Mouse (Mus musculus): Measurements from ENCODE around the gene Cldn4. TPM values are rescaled to one million over a fixed set of nuclear protein-coding genes. Genes with fewer than 3 reads are reported as not detected.

Cldn4 gene
- polyA plus RNA-seq, 1 experiment = 18.9 TPM

DNA sequence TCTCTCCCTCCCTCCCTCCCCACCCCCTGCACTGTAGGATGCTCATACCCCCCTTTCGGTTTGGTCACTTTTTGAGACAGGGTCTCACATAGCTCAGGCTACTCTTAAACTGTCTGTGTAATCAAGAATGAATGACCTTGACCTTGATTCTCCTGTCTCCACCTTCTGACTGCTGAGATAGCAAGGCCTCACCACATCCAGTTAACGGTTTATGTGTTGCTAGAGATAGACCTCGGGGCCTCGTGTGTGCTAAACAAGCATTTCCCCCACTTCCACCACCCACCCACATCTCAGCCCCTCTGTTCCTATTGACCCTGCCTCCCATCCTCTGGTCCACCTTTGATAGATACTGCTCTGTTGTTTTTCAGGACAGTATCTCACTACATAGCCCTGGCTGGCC lies 31.1 kb upstream of the Cldn4 start:
- TF ChIP-seq POLR2A (IDR thresholded peaks at IDR 0.05; ENCODE audit: borderline replicate concordance, extremely low read depth, low read depth, low read length) (no peak), CTCF (IDR thresholded peaks at IDR 0.05; ENCODE audit: insufficient read depth, low read length) (no peak)
- no peak for DNase-seq
- 71% methylated on average over 4 of the region's 4 CpGs for WGBS
- Histone ChIP-seq H3K4me1 (ENCODE audit: control insufficient read depth, insufficient read depth, low read length) (peaks cover 7% of the 10 kb centered on the region), H3K4me3 (replicated peaks; ENCODE audit: extremely low read depth, low read depth, low read length) (no peak overlapping the region)

GRCm38 (mm10) chr5:134976577-134977250 lies 30.0 kb upstream of the Cldn4 start:
- H3K4me3 ChIP-seq (replicated peaks; ENCODE audit: extremely low read depth, low read depth, low read length) = no peak overlapping the region
- peaks cover 7% of the 10 kb centered on the region for H3K4me1 ChIP-seq (ENCODE audit: control insufficient read depth, insufficient read depth, low read length)
- TF ChIP-seq CTCF (IDR thresholded peaks at IDR 0.05; ENCODE audit: insufficient read depth, low read length) (no peak), POLR2A (IDR thresholded peaks at IDR 0.05; ENCODE audit: borderline replicate concordance, extremely low read depth, low read depth, low read length) (no peak)
- DNase-seq = no peak
- 81% methylated on average over 14 of the region's 14 CpGs for WGBS

GRCm38 (mm10) chr5:134976164-134976563 lies 29.4 kb upstream of the Cldn4 start:
- H3K4me1 ChIP-seq (ENCODE audit: control insufficient read depth, insufficient read depth, low read length) = peaks cover 7% of the 10 kb centered on the region
- no peak for DNase-seq
- H3K4me3 ChIP-seq (replicated peaks; ENCODE audit: extremely low read depth, low read depth, low read length) = no peak overlapping the region
- 70% methylated on average over 2 of the region's 2 CpGs for WGBS
- TF ChIP-seq POLR2A (IDR thresholded peaks at IDR 0.05; ENCODE audit: borderline replicate concordance, extremely low read depth, low read depth, low read length) (no peak), CTCF (IDR thresholded peaks at IDR 0.05; ENCODE audit: insufficient read depth, low read length) (no peak)

GRCm38 (mm10) chr5:134974921-134975320 lies 28.2 kb upstream of the Cldn4 start:
- Histone ChIP-seq H3K4me3 (replicated peaks; ENCODE audit: extremely low read depth, low read depth, low read length) (no peak overlapping the region), H3K4me1 (ENCODE audit: control insufficient read depth, insufficient read depth, low read length) (peaks cover 7% of the 10 kb centered on the region)
- WGBS = 53% methylated on average over 2 of the region's 2 CpGs
- DNase-seq = no peak
- TF ChIP-seq POLR2A (IDR thresholded peaks at IDR 0.05; ENCODE audit: borderline replicate concordance, extremely low read depth, low read depth, low read length) = no peak
- TF ChIP-seq CTCF (IDR thresholded peaks at IDR 0.05; ENCODE audit: insufficient read depth, low read length) = no peak

DNA sequence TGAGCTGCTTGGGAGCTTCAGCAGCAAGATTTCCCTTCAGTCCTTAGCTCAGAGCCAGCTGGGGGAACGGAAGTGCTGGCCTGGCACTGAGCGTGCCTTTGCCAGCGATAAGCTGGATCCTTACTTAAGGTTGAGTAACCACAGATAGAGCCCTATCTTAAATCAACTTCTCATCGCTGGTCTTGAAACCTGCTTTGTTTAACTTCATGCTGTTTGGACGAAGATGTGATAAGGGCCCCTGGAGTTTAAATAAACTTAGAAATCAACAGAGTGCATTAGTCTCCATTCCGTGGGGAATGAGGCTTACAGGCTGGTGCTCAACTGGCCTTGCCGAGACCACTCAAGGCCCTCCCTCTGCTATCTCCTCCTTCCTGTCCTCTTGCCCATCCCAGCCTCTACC lies 27.6 kb upstream of the Cldn4 start:
- TF ChIP-seq POLR2A (IDR thresholded peaks at IDR 0.05; ENCODE audit: borderline replicate concordance, extremely low read depth, low read depth, low read length) (peak; percentile 25; the same call in 1 of the 2 replicates), CTCF (IDR thresholded peaks at IDR 0.05; ENCODE audit: insufficient read depth, low read length) (no peak)
- H3K4me3 ChIP-seq (replicated peaks; ENCODE audit: extremely low read depth, low read depth, low read length) = no peak overlapping the region
- DNase-seq = no peak
- 20% methylated on average over 7 of the region's 7 CpGs for WGBS
- H3K4me1 ChIP-seq (ENCODE audit: control insufficient read depth, insufficient read depth, low read length) = peaks cover 7% of the 10 kb centered on the region

DNA sequence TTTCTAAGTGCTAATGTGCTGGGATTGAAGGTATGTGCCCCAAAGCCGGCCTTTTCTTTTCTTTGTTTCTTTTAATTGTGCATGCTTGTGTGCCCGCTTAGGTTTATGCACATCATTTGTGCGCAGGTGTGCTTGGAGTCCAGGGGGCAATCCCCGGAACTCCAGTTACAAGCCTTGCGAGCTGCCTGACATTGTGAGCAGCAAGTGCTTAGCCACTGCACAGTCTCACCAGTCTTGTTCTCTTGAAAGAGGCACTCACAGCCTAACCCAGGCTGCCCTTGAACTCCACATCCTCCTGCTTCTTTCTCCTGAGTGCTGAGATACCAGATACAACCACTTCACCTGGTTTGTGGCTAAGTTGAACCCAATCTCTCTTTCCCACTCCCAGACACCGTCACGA lies 26.8 kb upstream of the Cldn4 start:
- TF ChIP-seq CTCF (IDR thresholded peaks at IDR 0.05; ENCODE audit: insufficient read depth, low read length) (no peak), POLR2A (IDR thresholded peaks at IDR 0.05; ENCODE audit: borderline replicate concordance, extremely low read depth, low read depth, low read length) (no peak)
- DNase-seq = no peak
- WGBS = 70% methylated on average over 7 of the region's 7 CpGs
- no peak overlapping the region for H3K4me3 ChIP-seq (replicated peaks; ENCODE audit: extremely low read depth, low read depth, low read length)
- peaks cover 7% of the 10 kb centered on the region for H3K4me1 ChIP-seq (ENCODE audit: control insufficient read depth, insufficient read depth, low read length)

GRCm38 (mm10) chr5:134973081-134973480 lies 26.3 kb upstream of the Cldn4 start:
- Histone ChIP-seq H3K4me3 (replicated peaks; ENCODE audit: extremely low read depth, low read depth, low read length) (no peak overlapping the region), H3K4me1 (ENCODE audit: control insufficient read depth, insufficient read depth, low read length) (peaks cover 7% of the 10 kb centered on the region)
- TF ChIP-seq CTCF (IDR thresholded peaks at IDR 0.05; ENCODE audit: insufficient read depth, low read length) (no peak), POLR2A (IDR thresholded peaks at IDR 0.05; ENCODE audit: borderline replicate concordance, extremely low read depth, low read depth, low read length) (no peak)
- no peak for DNase-seq

DNA sequence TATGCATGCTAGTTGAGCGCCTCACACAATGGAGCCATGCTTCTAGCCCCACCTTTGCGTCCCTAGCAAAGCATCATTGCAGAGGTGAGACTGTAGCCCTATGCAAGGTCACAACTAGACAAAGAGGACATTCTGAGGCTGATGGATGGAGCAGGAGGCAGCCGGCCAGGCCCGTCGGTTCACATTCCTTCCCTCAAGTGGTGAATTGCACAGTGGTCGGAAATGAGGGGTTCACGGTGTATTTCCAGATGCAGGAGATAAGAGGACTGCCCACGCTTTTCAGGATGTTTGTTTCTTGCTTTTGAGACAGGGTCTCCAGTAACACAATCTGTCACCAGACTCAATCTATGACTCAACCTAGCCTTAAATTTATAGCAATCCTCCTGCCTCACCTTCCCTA lies 23.9 kb upstream of the Cldn4 start:
- Histone ChIP-seq H3K4me1 (ENCODE audit: control insufficient read depth, insufficient read depth, low read length) (peaks cover 14% of the 10 kb centered on the region), H3K4me3 (replicated peaks; ENCODE audit: extremely low read depth, low read depth, low read length) (no peak overlapping the region)
- TF ChIP-seq POLR2A (IDR thresholded peaks at IDR 0.05; ENCODE audit: borderline replicate concordance, extremely low read depth, low read depth, low read length) = no peak
- no peak for TF ChIP-seq CTCF (IDR thresholded peaks at IDR 0.05; ENCODE audit: insufficient read depth, low read length)
- no peak for DNase-seq
- 51% methylated on average over 8 of the region's 8 CpGs for WGBS

DNA sequence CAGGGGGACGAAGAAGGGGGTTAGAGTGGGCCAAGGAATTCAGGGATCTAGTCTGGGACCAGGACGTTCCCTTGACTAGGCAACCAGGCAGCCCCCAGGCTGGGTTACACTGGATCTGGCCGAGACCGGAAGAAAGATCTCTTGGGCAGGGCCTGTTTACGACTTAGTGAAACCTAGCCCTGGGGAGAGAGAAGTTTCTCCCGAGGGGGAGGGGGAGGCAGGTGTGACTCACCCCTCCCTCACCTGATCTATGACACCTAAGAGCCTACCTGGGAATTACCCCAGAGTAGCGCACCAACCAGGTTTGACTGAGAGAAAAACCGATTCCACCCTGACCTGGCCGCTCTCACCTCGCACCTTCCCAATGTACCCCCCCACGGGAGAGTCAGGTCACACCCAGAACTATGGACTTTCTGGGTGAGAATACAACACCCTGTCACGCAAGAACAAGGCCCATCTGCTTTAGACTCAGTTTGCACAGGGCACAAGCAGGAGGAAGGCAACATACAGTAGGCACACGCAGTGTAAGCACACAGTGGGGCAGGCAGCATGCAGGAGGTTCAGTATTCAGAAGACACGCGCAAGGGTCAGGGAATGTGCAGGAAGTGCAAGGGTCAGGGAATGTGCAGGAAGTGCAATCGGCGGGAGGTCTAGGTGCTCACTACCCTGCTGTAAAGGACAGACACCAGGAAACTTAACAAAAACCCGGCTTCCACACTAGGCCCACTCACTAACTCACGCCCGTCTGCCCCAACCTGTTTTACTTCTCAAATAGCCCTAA lies 20.6 kb upstream of the Cldn4 start:
- Histone ChIP-seq H3K4me1 (ENCODE audit: control insufficient read depth, insufficient read depth, low read length) (peaks cover 8% of the 10 kb centered on the region), H3K4me3 (replicated peaks; ENCODE audit: extremely low read depth, low read depth, low read length) (no peak overlapping the region)
- whole genome bisulfite sequencing = 62% methylated on average over 20 of the region's 20 CpGs
- no peak for TF ChIP-seq CTCF (IDR thresholded peaks at IDR 0.05; ENCODE audit: insufficient read depth, low read length)
- no peak for TF ChIP-seq POLR2A (IDR thresholded peaks at IDR 0.05; ENCODE audit: borderline replicate concordance, extremely low read depth, low read depth, low read length)
- no peak for DNase-seq
